Mouse (Mus musculus) ovary, adult 18-20 months (tissue): ENCODE measurements around the gene Rpl10-ps3.

ENCODE experiments used
- DNase-seq: peaks from one replicate; pipeline ENCODE4 v3.0.0; 2022; ENCODE audit warnings: low spot score, mixed read lengths

Rpl10-ps3 gene

GRCm38 (mm10) chr9:50344868-50345267 is at the start of gene Rpl10-ps3:
Rpl10-ps3 (minus strand) TSS chr9:50344968.
- DNase-seq = no peak

GRCm38 (mm10) chr9:50375598-50375997 is 30.8 kb upstream of the Rpl10-ps3 start:
- no peak for DNase-seq

DNA sequence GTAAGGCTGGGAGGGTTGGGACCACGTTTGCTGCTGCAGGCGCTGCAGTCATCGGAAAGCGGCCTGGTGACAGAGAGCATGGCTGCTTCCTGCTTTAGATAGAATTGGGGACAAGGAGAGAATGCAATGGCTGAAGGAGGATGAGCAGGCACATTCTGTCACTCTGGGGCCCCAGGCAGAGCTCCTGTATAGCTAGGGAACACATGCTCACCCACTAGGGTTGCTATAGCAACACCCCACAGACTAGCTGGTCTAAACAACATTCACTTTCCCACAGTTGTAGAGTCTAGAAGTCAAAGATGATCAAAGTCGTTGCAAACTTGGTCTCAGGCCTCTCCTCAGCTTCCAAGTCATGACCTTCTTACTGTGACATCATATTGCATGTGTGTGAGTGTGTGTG is 29.9 kb upstream of the Rpl10-ps3 start:
- DNase-seq = no peak

DNA sequence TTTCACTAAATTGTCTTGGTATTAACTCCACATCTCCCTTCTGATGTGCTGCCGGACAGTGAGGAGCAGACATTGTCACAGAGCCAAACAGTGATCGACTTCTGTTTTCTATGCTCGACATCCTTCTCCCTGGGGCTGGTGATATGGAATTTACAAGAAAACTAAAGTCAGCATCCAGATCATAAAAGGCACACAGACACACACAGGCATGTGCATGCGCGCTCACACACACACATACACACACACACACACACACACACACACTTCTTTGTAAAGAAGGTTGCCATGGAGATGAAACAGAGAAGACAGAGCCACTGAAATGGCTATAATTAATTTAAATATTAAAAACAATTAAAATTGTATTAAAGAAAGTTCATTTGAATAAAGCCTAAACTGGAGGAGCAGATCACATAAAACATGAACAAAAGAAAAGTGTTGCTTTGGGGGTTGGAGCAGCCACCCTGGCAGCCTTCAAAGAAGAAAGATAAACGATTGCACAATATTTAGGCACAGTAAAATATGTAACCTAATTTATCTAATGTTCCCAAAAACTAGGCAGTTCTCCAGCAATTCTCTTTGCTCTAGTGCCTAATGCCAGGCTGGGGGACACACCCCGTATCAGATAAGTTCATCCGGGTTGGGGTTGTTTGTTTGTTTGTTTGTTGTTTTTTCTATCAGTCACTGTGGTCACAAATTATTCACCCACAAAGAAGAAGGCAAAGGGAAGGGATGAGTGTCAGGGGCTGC is 24.0 kb upstream of the Rpl10-ps3 start:
- DNase-seq = no peak

DNA sequence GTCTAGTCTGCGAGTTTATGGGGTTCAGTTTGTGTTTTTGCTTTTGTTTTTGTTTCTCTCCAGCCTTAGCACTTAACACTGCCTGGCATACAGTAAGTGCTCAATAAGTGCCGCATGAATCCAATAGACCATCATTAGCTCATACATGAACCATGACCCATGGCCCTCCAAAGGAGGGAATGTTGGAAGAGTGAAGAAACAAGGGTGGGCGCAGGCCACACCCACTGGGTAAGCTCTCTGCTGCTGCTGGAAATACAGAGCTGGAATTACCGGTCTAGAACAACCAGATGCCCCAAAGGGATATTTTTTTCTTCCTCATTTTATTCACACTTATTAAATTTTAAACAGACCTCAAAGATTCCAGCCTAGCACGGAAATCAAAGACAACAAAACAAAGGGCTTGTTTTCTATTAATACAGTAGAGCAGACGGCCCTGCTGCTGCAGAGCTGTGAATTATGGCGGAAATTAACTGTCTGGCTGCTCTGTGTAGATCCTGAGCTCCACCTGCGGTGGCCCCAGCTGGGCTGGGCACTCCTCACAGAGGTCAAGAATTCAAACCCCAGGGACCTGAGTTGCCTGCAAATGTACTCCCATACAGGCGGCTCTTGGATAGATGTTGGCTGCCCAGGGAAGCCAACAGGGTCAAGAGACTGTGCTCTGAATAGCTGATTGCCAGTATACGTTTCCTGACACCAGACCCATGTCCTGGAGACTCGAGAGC is 20.5 kb upstream of the Rpl10-ps3 start:
- DNase-seq = no peak

DNA sequence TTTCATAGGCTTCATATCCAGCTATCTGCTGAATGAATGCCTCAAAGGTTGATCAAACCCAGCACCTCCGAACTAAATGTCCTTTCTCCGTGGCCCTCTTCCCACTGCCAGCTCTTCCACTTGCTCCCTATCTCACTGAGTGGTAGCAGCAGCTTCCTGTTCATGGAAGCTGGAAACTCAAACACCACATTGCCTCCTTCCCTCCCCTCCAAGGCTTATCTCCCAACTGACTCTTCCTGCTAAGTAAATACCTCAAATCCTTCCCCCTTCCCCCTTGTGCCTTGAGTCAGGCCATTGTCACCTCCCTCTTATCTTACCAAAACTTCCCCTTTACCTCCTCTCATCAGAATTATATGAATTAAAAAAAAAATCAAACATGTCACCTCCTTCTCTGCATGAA is 19.2 kb upstream of the Rpl10-ps3 start:
- no peak for DNase-seq

DNA sequence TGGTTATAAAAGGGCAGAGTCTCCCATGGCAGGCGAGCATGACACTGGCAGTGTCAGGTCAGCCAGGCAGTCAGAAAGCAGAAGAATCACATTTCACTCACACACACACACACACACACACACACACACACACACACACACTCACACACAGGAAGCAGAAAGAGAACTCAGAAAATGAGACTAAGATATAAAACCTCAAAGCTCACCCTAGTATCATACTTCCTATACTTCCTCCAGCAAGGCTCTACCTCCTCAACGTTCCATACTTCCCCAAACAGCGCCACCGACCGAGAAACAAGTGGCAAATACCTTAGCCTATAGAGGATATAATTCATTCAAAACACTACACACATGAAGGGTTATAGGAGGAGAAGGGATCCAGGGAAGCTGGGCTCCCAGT is 18.5 kb upstream of the Rpl10-ps3 start:
- no peak for DNase-seq

GRCm38 (mm10) chr9:50362556-50362955 is 17.8 kb upstream of the Rpl10-ps3 start:
- DNase-seq = no peak

GRCm38 (mm10) chr9:50360370-50360769 is 15.6 kb upstream of the Rpl10-ps3 start:
- DNase-seq = no peak

DNA sequence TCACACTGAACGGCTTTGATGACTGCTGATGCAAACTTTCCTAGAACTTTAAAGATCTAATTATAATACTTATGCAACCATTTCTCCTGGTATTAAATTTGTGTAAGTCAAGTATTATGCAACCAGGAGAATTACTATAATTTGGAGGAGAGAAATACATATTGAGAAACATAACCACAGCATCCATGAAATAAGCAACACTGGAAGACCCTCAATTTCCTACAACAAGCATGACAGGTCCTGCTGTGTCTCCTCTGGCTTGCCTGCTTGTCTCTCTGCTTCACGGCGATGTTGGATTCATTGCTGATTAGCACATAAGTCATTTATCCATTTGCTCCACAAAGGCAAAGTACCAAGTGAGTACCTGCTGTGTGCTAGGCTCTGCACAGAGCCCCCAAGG is 12.6 kb upstream of the Rpl10-ps3 start:
- DNase-seq = no peak

- DNase-seq = no peak
Observed at GRCm38 (mm10) chr9:50351746-50352145, 7.0 kb upstream of the Rpl10-ps3 start.

DNA sequence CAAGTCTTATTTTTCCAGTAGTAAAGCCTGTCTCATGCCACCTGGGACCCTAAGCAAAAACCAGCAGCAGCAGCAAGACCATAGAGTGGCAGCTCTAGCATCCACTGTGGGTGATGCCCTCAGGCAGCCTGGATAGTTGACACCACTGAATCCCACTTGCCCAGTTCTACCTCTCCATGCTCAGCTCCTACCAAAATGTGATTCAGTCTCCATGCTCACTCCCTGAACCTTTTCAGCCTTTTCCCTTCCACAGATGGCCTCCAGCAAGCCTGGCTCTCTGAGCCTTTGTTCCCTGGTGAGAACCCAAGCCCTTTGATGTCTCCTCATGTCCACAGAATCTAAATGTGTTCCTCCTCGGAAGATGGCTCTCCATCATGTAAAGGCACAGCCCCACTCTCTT is 5.8 kb upstream of the Rpl10-ps3 start:
- no peak for DNase-seq

DNA sequence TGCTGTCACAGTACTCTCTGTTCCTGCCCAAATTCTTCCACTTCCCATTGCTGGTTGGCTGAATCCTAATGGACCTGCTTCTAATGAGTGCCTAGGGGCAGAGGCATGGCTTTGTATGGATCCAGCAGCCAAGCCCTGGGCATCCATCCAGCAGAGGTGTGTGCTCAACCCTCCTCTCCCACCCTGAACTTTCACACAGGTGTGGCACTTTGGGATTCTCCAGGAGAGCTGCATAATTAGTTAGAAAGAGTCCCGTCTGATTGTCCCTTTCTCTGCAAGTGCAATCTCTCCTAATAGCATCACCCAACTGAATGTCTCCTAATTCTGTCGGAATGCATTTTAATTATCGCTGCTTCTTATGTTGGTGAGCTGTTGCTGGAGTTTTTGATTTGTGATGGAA is 4.4 kb upstream of the Rpl10-ps3 start:
- DNase-seq = no peak

DNA sequence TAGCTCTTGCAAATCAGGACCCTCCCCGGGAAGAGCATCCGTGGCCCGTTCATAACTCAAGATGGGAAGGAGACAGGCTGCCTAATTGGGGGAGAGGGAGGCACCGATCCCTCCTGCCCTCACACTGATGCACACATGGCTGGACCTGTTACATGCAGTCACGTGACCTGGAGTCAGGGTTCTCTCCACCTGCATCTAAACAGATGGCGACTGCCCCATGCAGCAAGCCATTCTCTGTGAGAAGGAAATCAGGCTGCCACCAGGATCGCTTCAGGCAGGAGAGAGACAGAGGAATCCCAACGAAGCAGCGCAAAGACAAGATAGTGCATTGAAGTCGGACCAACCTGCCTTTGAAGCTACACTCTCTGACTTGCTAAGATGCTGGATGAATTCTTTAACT is 3.5 kb upstream of the Rpl10-ps3 start:
- no peak for DNase-seq

- no peak for DNase-seq
Observed at GRCm38 (mm10) chr9:50335539-50336325, 9.0 kb downstream of the Rpl10-ps3 start.

GRCm38 (mm10) chr9:50333413-50333812 is 11.4 kb downstream of the Rpl10-ps3 start:
- DNase-seq = no peak

DNA sequence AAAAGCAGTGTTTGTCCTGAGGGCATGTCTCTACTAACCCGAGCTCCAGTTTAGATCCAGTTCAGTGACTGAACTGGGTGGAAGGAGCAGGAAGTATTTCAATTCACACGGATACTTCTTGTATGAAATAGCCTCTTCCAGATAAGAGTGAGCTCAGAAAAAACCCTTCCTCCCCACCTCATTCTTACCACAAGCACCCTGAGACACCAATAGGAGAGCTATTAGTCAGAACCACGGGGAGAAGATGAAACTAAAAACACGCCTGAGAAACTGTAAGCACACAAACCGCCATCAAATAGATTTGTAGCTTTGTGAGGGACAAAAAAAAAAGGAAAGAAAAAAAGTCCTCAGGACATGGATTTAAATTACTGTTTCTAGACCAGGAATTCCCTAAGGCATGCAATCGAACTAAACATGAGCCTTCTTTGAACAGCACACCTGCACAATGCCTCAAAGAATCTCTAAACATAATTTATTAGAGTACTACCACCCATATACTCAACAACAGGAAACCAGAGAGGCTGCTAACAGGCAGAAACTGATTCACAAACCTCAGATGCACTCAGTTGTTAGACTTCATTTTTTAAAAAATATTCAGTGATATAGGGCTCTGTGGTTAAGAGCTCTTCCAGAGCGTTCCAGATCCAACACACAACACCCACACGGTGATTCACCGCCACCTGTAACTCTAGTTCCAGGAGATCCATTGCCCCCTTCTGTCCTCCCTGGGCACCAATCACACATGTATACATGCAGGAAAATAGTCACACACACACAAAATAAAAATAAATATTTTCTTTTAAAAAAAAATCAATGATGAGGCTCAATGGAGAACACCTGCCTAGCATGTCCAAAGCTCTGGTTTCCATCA is 20.2 kb downstream of the Rpl10-ps3 start:
- no peak for DNase-seq

DNA sequence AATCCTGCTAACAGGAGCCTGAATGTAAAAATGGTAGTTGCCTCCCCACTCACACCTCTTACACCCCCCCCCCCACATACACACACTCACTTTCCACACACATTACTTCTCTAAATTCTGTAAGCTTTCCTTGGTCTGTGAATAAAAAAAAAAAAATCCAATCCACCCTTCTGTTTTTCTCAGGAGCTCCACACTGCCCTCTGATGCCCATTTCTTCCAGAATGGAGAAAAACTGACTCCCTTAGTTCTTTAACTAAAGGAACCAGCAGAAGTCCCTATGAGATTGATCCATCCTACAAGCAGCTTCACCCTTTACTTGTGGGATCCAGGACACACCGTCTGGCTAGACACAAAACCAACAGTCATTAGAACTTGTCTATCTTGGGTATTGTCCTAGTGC is 24.0 kb downstream of the Rpl10-ps3 start:
- no peak for DNase-seq

DNA sequence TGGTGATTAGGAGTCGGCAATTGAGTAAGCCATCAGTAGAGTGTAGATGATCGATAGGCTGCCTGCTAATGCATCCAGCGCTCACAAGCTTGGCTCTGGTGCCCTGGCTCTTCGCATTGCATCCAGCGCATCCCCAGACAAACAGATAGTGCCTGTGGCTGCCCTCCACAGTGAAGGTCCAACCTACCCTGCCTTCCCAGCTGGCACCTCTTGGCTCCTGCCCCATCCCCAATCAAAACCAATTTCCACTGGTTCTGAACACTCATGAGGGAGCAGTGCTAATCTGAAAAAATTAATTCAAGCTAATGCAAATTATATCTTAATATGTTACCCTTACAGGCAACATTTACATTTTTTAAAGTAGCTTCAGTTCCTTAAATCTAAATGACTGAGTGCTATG is 25.3 kb downstream of the Rpl10-ps3 start:
- no peak for DNase-seq

- DNase-seq = no peak
Observed at GRCm38 (mm10) chr9:50317299-50317698, 27.5 kb downstream of the Rpl10-ps3 start.

DNA sequence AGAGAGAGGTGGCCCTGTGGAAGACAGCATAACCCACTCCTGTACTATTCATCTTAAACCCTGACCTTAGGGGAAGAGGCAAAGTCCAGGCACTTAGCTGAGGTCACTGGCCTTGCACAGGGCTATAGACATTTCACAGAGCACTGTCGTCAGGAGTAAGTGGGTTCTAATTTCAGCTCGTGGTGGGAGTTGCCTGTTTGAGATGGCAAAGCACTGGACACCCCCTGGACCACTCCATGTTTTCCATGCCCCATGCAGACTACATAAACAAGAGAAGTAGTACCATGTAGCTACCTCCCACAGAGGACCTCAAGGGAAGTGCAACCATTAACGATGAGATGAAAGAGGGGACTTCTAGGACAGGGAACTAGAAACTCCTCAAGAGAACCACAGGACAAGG is 29.1 kb downstream of the Rpl10-ps3 start:
- DNase-seq = no peak

- no peak for DNase-seq
Observed at GRCm38 (mm10) chr9:50311036-50311545, 33.7 kb downstream of the Rpl10-ps3 start.
